Mouse (Mus musculus): ENCODE data around the gene Vps37c. TPM values are rescaled to one million over a fixed set of nuclear protein-coding genes. Genes with fewer than 3 reads are reported as not detected.

Gene Vps37c
- polyA plus RNA-seq, 1 experiment from 2014 or later: 25.1 TPM

- 81% methylated on average over 6 of the region's 6 CpGs for WGBS
- Histone ChIP-seq H3K4me2 (no peak overlapping the region), H3K36me3 (no peaks in the 10 kb centered on the region), H3K9me3 (replicated peaks) (no peaks in the 10 kb centered on the region), H3K4me1 (replicated peaks) (peaks cover 4% of the 10 kb centered on the region; the same call in 1 of the 2 replicates), H3K9ac (no peak overlapping the region), H3K27me3 (peaks cover 2% of the 10 kb centered on the region; the same call in 1 of the 2 replicates), H3K27ac (no peak overlapping the region), H3K4me3 (no peak overlapping the region)
- no peak for ATAC-seq (replicated peaks; ENCODE audit: insufficient number of reproducible peaks, insufficient read depth, low FRiP score, low read depth)
Observed at GRCm38 (mm10) chr19:10742145-10742544, 53.6 kb downstream of the Vps37c start.

GRCm38 (mm10) chr19:10742565-10742964, 54.0 kb downstream of the Vps37c start:
- Histone ChIP-seq H3K27ac (no peak overlapping the region), H3K4me1 (replicated peaks) (peaks cover 4% of the 10 kb centered on the region; the same call in 1 of the 2 replicates), H3K4me2 (no peak overlapping the region), H3K27me3 (peaks cover 2% of the 10 kb centered on the region; the same call in 1 of the 2 replicates), H3K4me3 (no peak overlapping the region), H3K36me3 (no peaks in the 10 kb centered on the region), H3K9me3 (replicated peaks) (no peaks in the 10 kb centered on the region), H3K9ac (no peak overlapping the region)
- ATAC-seq (replicated peaks; ENCODE audit: insufficient number of reproducible peaks, insufficient read depth, low FRiP score, low read depth): no peak
- WGBS: 70% methylated on average over 3 of the region's 3 CpGs

GRCm38 (mm10) chr19:10747182-10747581, 58.6 kb downstream of the Vps37c start:
- Histone ChIP-seq H3K4me2 (no peak overlapping the region), H3K4me3 (no peak overlapping the region), H3K4me1 (replicated peaks) (no peaks in the 10 kb centered on the region), H3K27me3 (no peaks in the 10 kb centered on the region), H3K36me3 (no peaks in the 10 kb centered on the region), H3K9me3 (replicated peaks) (no peaks in the 10 kb centered on the region), H3K9ac (no peak overlapping the region), H3K27ac (no peak overlapping the region)
- 71% methylated on average over 7 of the region's 7 CpGs for WGBS
- ATAC-seq (replicated peaks; ENCODE audit: insufficient number of reproducible peaks, insufficient read depth, low FRiP score, low read depth): no peak

- H3K4me1 ChIP-seq (replicated peaks): no peaks in the 10 kb centered on the region
- no peaks in the 10 kb centered on the region for H3K9me3 ChIP-seq (replicated peaks)
- no peaks in the 10 kb centered on the region for H3K36me3 ChIP-seq
- H3K27me3 ChIP-seq: no peaks in the 10 kb centered on the region
- no peak overlapping the region for H3K27ac ChIP-seq
- H3K4me2 ChIP-seq: no peak overlapping the region
- no peak for ATAC-seq (replicated peaks; ENCODE audit: insufficient number of reproducible peaks, insufficient read depth, low FRiP score, low read depth)
- 81% methylated on average over 6 of the region's 6 CpGs for WGBS
- no peak overlapping the region for H3K9ac ChIP-seq
- H3K4me3 ChIP-seq: no peak overlapping the region
Observed at GRCm38 (mm10) chr19:10747718-10748117, 59.2 kb downstream of the Vps37c start.

GRCm38 (mm10) chr19:10748401-10749102, 60.0 kb downstream of the Vps37c start:
- no peak overlapping the region for H3K4me2 ChIP-seq
- no peaks in the 10 kb centered on the region for H3K27me3 ChIP-seq
- H3K27ac ChIP-seq: no peak overlapping the region
- ATAC-seq (replicated peaks; ENCODE audit: insufficient number of reproducible peaks, insufficient read depth, low FRiP score, low read depth): no peak
- no peaks in the 10 kb centered on the region for H3K36me3 ChIP-seq
- H3K4me1 ChIP-seq (replicated peaks): no peaks in the 10 kb centered on the region
- H3K9ac ChIP-seq: no peak overlapping the region
- no peaks in the 10 kb centered on the region for H3K9me3 ChIP-seq (replicated peaks)
- no peak overlapping the region for H3K4me3 ChIP-seq
- WGBS: 63% methylated on average over 11 of the region's 11 CpGs

- no peaks in the 10 kb centered on the region for H3K36me3 ChIP-seq
- no peaks in the 10 kb centered on the region for H3K27me3 ChIP-seq
- no peaks in the 10 kb centered on the region for H3K4me1 ChIP-seq (replicated peaks)
- H3K27ac ChIP-seq: no peak overlapping the region
- 87% methylated on average over 6 of the region's 6 CpGs for WGBS
- no peaks in the 10 kb centered on the region for H3K9me3 ChIP-seq (replicated peaks)
- H3K4me3 ChIP-seq: no peak overlapping the region
- H3K4me2 ChIP-seq: no peak overlapping the region
- no peak for ATAC-seq (replicated peaks; ENCODE audit: insufficient number of reproducible peaks, insufficient read depth, low FRiP score, low read depth)
- H3K9ac ChIP-seq: no peak overlapping the region
Observed at GRCm38 (mm10) chr19:10749295-10749694, 60.8 kb downstream of the Vps37c start.

GRCm38 (mm10) chr19:10750161-10750560, 61.6 kb downstream of the Vps37c start:
- Histone ChIP-seq H3K4me3 (no peak overlapping the region), H3K27ac (no peak overlapping the region), H3K4me1 (replicated peaks) (no peaks in the 10 kb centered on the region), H3K9ac (no peak overlapping the region), H3K9me3 (replicated peaks) (no peaks in the 10 kb centered on the region), H3K4me2 (no peak overlapping the region), H3K36me3 (no peaks in the 10 kb centered on the region), H3K27me3 (no peaks in the 10 kb centered on the region)
- WGBS: 75% methylated on average over 6 of the region's 6 CpGs
- ATAC-seq (replicated peaks; ENCODE audit: insufficient number of reproducible peaks, insufficient read depth, low FRiP score, low read depth): no peak

GRCm38 (mm10) chr19:10751607-10752006, 63.1 kb downstream of the Vps37c start:
- WGBS: 81% methylated on average over 1 of the region's 1 CpGs
- no peak for ATAC-seq (replicated peaks; ENCODE audit: insufficient number of reproducible peaks, insufficient read depth, low FRiP score, low read depth)
- no peak overlapping the region for H3K4me2 ChIP-seq

GRCm38 (mm10) chr19:10752106-10752505, 63.6 kb downstream of the Vps37c start:
- 86% methylated on average over 6 of the region's 6 CpGs for WGBS
- H3K9me3 ChIP-seq (replicated peaks): no peaks in the 10 kb centered on the region
- H3K4me1 ChIP-seq (replicated peaks): 0 out of 2 replicates have a peak, but pooled peaks cover under 1% of the 10 kb centered on the region
- H3K4me3 ChIP-seq: no peak overlapping the region
- no peak overlapping the region for H3K4me2 ChIP-seq
- H3K27ac ChIP-seq: no peak overlapping the region
- H3K36me3 ChIP-seq: no peaks in the 10 kb centered on the region
- no peaks in the 10 kb centered on the region for H3K27me3 ChIP-seq
- ATAC-seq (replicated peaks; ENCODE audit: insufficient number of reproducible peaks, insufficient read depth, low FRiP score, low read depth): no peak
- H3K9ac ChIP-seq: no peak overlapping the region

More at GRCm38 (mm10) chr19:10751607-10752006, 63.1 kb downstream of the Vps37c start:
- no peaks in the 10 kb centered on the region for H3K4me1 ChIP-seq (replicated peaks)
- H3K27ac ChIP-seq: no peak overlapping the region
- no peaks in the 10 kb centered on the region for H3K9me3 ChIP-seq (replicated peaks)
- H3K4me3 ChIP-seq: no peak overlapping the region
- H3K9ac ChIP-seq: no peak overlapping the region
- H3K27me3 ChIP-seq: no peaks in the 10 kb centered on the region
- H3K36me3 ChIP-seq: no peaks in the 10 kb centered on the region

- no peaks in the 10 kb centered on the region for H3K9me3 ChIP-seq (replicated peaks)
- H3K4me2 ChIP-seq: no peak overlapping the region
- 95% methylated on average over 5 of the region's 5 CpGs for WGBS
- H3K4me1 ChIP-seq (replicated peaks): 0 out of 2 replicates have a peak, but pooled peaks cover 2% of the 10 kb centered on the region
- no peak overlapping the region for H3K4me3 ChIP-seq
- no peaks in the 10 kb centered on the region for H3K27me3 ChIP-seq
- no peak overlapping the region for H3K27ac ChIP-seq
- H3K9ac ChIP-seq: no peak overlapping the region
- ATAC-seq (replicated peaks; ENCODE audit: insufficient number of reproducible peaks, insufficient read depth, low FRiP score, low read depth): no peak
- no peaks in the 10 kb centered on the region for H3K36me3 ChIP-seq
Observed at GRCm38 (mm10) chr19:10752646-10753045, 64.1 kb downstream of the Vps37c start.

- no peaks in the 10 kb centered on the region for H3K36me3 ChIP-seq
- no peaks in the 10 kb centered on the region for H3K27me3 ChIP-seq
- H3K4me2 ChIP-seq: no peak overlapping the region
- no peak overlapping the region for H3K4me3 ChIP-seq
- no peak overlapping the region for H3K9ac ChIP-seq
- no peak for ATAC-seq (replicated peaks; ENCODE audit: insufficient number of reproducible peaks, insufficient read depth, low FRiP score, low read depth)
- H3K4me1 ChIP-seq (replicated peaks): peaks cover 31% of the 10 kb centered on the region
- H3K9me3 ChIP-seq (replicated peaks): no peaks in the 10 kb centered on the region
- no peak overlapping the region for H3K27ac ChIP-seq
Observed at GRCm38 (mm10) chr19:10757125-10757524, 68.6 kb downstream of the Vps37c start.

GRCm38 (mm10) chr19:10757526-10757925, 69.0 kb downstream of the Vps37c start:
- H3K4me3 ChIP-seq: no peak overlapping the region
- WGBS: 71% methylated on average over 2 of the region's 2 CpGs
- H3K9ac ChIP-seq: no peak overlapping the region
- ATAC-seq (replicated peaks; ENCODE audit: insufficient number of reproducible peaks, insufficient read depth, low FRiP score, low read depth): no peak
- H3K9me3 ChIP-seq (replicated peaks): no peaks in the 10 kb centered on the region
- no peaks in the 10 kb centered on the region for H3K27me3 ChIP-seq
- no peak overlapping the region for H3K4me2 ChIP-seq
- H3K27ac ChIP-seq: no peak overlapping the region
- peaks cover 31% of the 10 kb centered on the region for H3K4me1 ChIP-seq (replicated peaks)
- H3K36me3 ChIP-seq: no peaks in the 10 kb centered on the region

Measured in heart, embryonic 15.5 days (tissue).